Mouse (Mus musculus): ENCODE measurements around the gene Cdc37l1.

GRCm38 (mm10) chr19:29058741-29059140 is 68.6 kb downstream of the Cdc37l1 start:
- TF ChIP-seq CTCF (IDR thresholded peaks at IDR 0.05; ENCODE audit: borderline replicate concordance, control insufficient read depth, extremely low read depth, insufficient read depth, low read length, poor library complexity) (no peak), POLR2A (IDR thresholded peaks at IDR 0.05; ENCODE audit: control insufficient read depth, extremely low read depth, insufficient read depth, low read length, poor library complexity) (no peak)

All from thymus, adult 2 months (tissue).